Mouse (Mus musculus): Measurements from ENCODE around the gene Rnf8. TPM values are rescaled to one million over a fixed set of nuclear protein-coding genes. Genes with fewer than 3 reads are reported as not detected.

The Rnf8 gene
- polyA plus RNA-seq (2014; fragmentation: Nextera tagmentation; extraction: Ambion mirVana) = 76.0 and 86.7 TPM in 2 replicates

DNA sequence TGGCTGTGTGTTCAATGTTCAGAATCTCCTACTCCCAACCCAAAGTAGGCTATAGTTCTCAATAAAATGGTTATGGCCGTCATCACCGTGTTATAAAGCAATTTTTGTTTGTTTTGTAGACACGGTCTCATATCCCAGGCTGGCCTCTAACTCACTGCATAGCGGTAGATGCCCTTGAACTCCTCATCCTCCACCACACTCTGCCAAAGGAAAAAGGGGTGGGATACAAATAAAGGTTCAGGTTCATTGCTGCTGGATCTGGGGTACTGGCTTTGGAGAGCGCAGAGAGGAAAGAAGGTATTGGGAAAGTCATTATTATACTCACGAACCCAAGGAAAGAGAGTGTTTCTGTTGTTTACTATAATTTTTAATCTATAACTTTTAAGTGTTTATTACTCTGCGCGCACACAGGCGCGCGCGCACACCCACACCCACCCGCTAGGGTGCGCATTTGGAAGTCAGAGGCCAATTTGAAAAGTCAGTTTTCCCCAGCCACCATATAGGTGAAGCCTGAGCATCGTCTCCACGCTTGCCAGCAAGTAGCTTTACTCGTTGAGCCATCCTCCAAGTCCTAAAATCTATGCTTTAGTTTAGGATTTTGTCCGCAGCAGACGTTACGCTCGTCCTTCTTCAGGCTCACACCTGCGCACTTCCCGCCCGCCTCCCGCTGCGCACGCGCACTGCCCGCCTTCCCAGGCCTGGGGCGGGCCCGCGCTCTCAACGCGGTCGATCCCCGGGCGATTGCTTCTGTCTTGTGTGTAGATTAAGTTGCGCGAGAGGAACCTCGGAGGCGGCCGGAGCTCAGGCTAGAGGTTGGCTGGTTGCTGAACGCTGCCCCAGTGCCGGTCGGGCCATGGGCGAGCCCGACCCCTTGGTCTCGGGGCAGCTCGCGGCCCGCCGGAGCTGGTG lies at the start of gene Rnf8, which contains the start of gene Gm28043:
Rnf8 (plus strand) TSS at position 676 of the 909 bp plus-strand sequence.
Gm28043 (plus strand) TSS at position 762 of the 909 bp plus-strand sequence.
- Histone ChIP-seq H3K4me3 (ENCODE audit: low read depth, low read length) (peak within 1 kb of the TSS; percentile 94), H3K4me2 (ENCODE audit: low read length) (peak within 1 kb of the TSS; percentile 64), H3K9ac (ENCODE audit: low read length) (peak within 1 kb of the TSS; percentile 97), H3K27me3 (replicated peaks; ENCODE audit: control insufficient read depth, insufficient read depth, low read length) (no peaks in the 10 kb centered on the region), H3K36me3 (ENCODE audit: control insufficient read depth, insufficient read depth, low read length) (peaks cover 12% of the 10 kb centered on the region), H3K27ac (ENCODE audit: low read depth) (peak within 1 kb of the TSS; percentile 96), H3K4me1 (replicated peaks; ENCODE audit: control insufficient read depth, insufficient read depth, low read length) (peaks cover 16% of the 10 kb centered on the region), H3K9me3 (ENCODE audit: control insufficient read depth, low read length) (no peaks in the 10 kb centered on the region)
- under 1% methylated on average over 52 of the region's 52 CpGs for WGBS
- ATAC-seq (replicated peaks; ENCODE audit: low FRiP score, low TSS enrichment, low read depth) = peak; percentile 91
- peak; percentile 94 for DNase-seq (ENCODE audit: low spot score)

DNA sequence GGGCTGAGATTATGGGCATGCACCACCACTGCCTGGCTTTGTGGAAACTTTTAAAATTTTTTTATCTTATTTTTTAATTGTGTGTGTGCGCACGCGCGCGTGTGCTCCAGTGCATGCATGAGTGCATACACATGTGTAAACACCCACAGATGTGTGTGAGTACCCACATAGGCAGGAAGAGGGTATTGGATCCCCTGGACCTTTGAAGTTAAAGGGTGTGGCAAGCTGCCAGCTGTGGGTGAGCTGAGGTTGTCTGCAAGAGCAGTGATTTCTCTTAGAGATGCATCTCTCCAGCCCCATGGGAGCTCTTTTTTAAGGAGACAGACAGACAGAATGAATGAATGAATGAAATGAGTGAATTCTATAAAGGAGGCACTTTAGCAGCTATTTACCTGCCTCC lies 49.1 kb upstream of the Rnf8 start:
- WGBS = 98% methylated on average over 5 of the region's 5 CpGs
- ATAC-seq (replicated peaks; ENCODE audit: low FRiP score, low TSS enrichment, low read depth) = no peak
- no peaks in the 10 kb centered on the region for H3K4me1 ChIP-seq (replicated peaks; ENCODE audit: control insufficient read depth, insufficient read depth, low read length)
- H3K27ac ChIP-seq (ENCODE audit: low read depth) = no peak overlapping the region
- DNase-seq (ENCODE audit: low spot score) = no peak
- H3K36me3 ChIP-seq (ENCODE audit: control insufficient read depth, insufficient read depth, low read length) = peaks cover 27% of the 10 kb centered on the region
- no peaks in the 10 kb centered on the region for H3K9me3 ChIP-seq (ENCODE audit: control insufficient read depth, low read length)
- no peak overlapping the region for H3K4me3 ChIP-seq (ENCODE audit: low read depth, low read length)
- H3K4me2 ChIP-seq (ENCODE audit: low read length) = no peak overlapping the region
- no peak overlapping the region for H3K9ac ChIP-seq (ENCODE audit: low read length)
- no peaks in the 10 kb centered on the region for H3K27me3 ChIP-seq (replicated peaks; ENCODE audit: control insufficient read depth, insufficient read depth, low read length)

DNA sequence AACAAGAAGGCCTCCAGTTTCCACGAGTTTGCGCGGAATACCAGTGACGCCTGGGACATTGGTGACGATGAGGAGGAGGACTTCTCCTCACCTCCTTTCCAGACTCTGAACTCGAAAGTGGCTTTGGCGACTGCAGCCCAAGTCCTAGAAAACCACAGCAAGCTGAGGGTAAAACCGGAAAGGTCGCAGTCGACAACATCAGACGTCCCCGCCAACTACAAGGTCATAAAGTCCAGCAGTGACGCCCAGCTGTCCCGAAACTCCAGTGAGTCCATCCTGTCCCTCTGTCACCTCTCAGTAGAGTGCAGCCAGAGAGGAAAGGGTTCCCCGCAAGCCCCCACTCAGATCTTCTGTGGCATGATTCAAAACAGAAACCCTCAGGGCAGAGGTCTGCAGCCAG lies 46.2 kb upstream of the Rnf8 start:
- no peak overlapping the region for H3K4me2 ChIP-seq (ENCODE audit: low read length)
- ATAC-seq (replicated peaks; ENCODE audit: low FRiP score, low TSS enrichment, low read depth) (no peak), DNase-seq (ENCODE audit: low spot score) (no peak)
- no peak overlapping the region for H3K4me3 ChIP-seq (ENCODE audit: low read depth, low read length)
- no peaks in the 10 kb centered on the region for H3K9me3 ChIP-seq (ENCODE audit: control insufficient read depth, low read length)
- no peak overlapping the region for H3K27ac ChIP-seq (ENCODE audit: low read depth)
- no peaks in the 10 kb centered on the region for H3K4me1 ChIP-seq (replicated peaks; ENCODE audit: control insufficient read depth, insufficient read depth, low read length)
- no peak overlapping the region for H3K9ac ChIP-seq (ENCODE audit: low read length)
- no peaks in the 10 kb centered on the region for H3K27me3 ChIP-seq (replicated peaks; ENCODE audit: control insufficient read depth, insufficient read depth, low read length)
- 92% methylated on average over 15 of the region's 15 CpGs for WGBS
- H3K36me3 ChIP-seq (ENCODE audit: control insufficient read depth, insufficient read depth, low read length) = peaks cover 54% of the 10 kb centered on the region

DNA sequence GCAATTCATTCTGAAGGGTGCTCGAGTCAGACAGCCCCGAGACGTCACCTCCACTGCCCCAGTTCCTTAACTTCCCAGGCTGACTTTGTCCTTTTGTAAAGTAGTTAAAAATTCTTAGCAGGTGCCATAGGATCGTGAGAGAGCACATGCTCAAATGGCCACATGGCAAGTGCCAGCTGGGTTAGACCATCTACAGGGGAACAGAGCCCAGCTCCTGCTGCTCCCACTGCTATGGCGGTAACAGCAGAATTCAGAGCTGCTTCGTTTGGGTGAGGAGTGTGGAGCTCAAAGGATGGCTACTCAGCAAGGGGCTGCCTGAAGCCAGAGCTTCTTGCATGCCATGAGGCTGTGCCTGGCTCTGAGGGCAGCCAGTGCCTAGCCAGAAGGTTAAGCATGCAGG lies 44.8 kb upstream of the Rnf8 start:
- DNase-seq (ENCODE audit: low spot score) (no peak), ATAC-seq (replicated peaks; ENCODE audit: low FRiP score, low TSS enrichment, low read depth) (no peak)
- no peak overlapping the region for H3K4me3 ChIP-seq (ENCODE audit: low read depth, low read length)
- WGBS = 90% methylated on average over 6 of the region's 6 CpGs
- no peak overlapping the region for H3K4me2 ChIP-seq (ENCODE audit: low read length)
- H3K9me3 ChIP-seq (ENCODE audit: control insufficient read depth, low read length) = no peaks in the 10 kb centered on the region
- no peaks in the 10 kb centered on the region for H3K27me3 ChIP-seq (replicated peaks; ENCODE audit: control insufficient read depth, insufficient read depth, low read length)
- peaks cover 63% of the 10 kb centered on the region for H3K36me3 ChIP-seq (ENCODE audit: control insufficient read depth, insufficient read depth, low read length)
- no peak overlapping the region for H3K27ac ChIP-seq (ENCODE audit: low read depth)
- no peak overlapping the region for H3K9ac ChIP-seq (ENCODE audit: low read length)
- H3K4me1 ChIP-seq (replicated peaks; ENCODE audit: control insufficient read depth, insufficient read depth, low read length) = no peaks in the 10 kb centered on the region

DNA sequence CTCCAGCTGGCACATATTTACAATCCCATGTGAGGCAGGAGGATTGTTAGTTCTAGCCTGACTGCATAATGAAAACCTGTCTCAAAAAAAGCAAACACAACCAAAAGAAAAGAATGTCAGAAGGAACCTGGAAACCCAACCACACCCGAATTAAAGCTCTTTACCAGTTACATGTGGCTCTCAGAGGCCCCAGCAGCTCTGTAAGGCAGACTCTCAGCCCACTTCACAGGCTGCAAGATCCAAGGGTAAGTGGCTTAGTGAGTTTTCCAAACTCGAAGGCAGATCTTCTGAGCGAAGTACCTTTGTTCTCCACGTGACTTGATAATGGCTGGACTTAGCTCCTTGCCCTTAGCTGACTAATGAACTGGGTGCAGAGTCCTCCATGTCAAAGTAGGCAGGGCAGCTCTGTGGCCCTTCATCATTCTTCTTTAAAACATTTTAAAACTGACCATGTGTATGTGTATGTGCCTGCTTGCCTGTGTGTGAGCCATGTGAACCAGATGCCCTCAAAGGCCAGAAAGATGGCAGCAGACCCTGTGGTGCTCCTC lies 34.9 kb upstream of the Rnf8 start:
- no peak overlapping the region for H3K4me2 ChIP-seq (ENCODE audit: low read length)
- 86% methylated on average over 4 of the region's 4 CpGs for WGBS

DNA sequence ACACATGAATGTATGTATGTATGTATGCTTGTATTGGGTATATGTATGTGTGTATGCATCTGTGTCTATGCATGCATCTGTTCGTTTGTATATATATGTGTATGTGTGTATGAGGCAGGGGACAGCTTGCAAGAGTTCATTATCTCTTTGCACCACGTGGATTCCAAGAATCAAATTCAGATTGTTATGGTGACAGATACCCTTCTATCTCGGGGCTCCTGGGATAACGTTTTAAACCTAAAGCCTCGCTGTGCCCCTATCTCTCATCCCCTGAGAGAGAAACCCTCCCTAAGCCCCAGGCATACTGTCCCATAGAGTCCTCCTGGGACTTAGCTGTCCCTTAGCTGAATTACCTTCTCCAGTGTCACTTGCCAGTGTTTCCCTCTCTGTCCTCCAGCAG lies 31.0 kb upstream of the Rnf8 start:
- no peak overlapping the region for H3K4me2 ChIP-seq (ENCODE audit: low read length)
- H3K9me3 ChIP-seq (ENCODE audit: control insufficient read depth, low read length) = no peaks in the 10 kb centered on the region
- no peak overlapping the region for H3K27ac ChIP-seq (ENCODE audit: low read depth)
- DNase-seq (ENCODE audit: low spot score) = no peak
- H3K27me3 ChIP-seq (replicated peaks; ENCODE audit: control insufficient read depth, insufficient read depth, low read length) = no peaks in the 10 kb centered on the region
- no peak overlapping the region for H3K4me3 ChIP-seq (ENCODE audit: low read depth, low read length)
- no peak for ATAC-seq (replicated peaks; ENCODE audit: low FRiP score, low TSS enrichment, low read depth)
- H3K9ac ChIP-seq (ENCODE audit: low read length) = no peak overlapping the region
- no peaks in the 10 kb centered on the region for H3K4me1 ChIP-seq (replicated peaks; ENCODE audit: control insufficient read depth, insufficient read depth, low read length)
- H3K36me3 ChIP-seq (ENCODE audit: control insufficient read depth, insufficient read depth, low read length) = peaks cover 40% of the 10 kb centered on the region
- WGBS = 86% methylated on average over 5 of the region's 5 CpGs

More for the DNA sequence above, 34.9 kb upstream of the Rnf8 start:
- ATAC-seq (replicated peaks; ENCODE audit: low FRiP score, low TSS enrichment, low read depth) = no peak
- no peak for DNase-seq (ENCODE audit: low spot score)
- no peak overlapping the region for H3K9ac ChIP-seq (ENCODE audit: low read length)
- no peak overlapping the region for H3K27ac ChIP-seq (ENCODE audit: low read depth)
- H3K4me1 ChIP-seq (replicated peaks; ENCODE audit: control insufficient read depth, insufficient read depth, low read length) = no peaks in the 10 kb centered on the region
- no peaks in the 10 kb centered on the region for H3K9me3 ChIP-seq (ENCODE audit: control insufficient read depth, low read length)
- H3K4me3 ChIP-seq (ENCODE audit: low read depth, low read length) = no peak overlapping the region
- H3K27me3 ChIP-seq (replicated peaks; ENCODE audit: control insufficient read depth, insufficient read depth, low read length) = no peaks in the 10 kb centered on the region
- peaks cover 73% of the 10 kb centered on the region for H3K36me3 ChIP-seq (ENCODE audit: control insufficient read depth, insufficient read depth, low read length)

DNA sequence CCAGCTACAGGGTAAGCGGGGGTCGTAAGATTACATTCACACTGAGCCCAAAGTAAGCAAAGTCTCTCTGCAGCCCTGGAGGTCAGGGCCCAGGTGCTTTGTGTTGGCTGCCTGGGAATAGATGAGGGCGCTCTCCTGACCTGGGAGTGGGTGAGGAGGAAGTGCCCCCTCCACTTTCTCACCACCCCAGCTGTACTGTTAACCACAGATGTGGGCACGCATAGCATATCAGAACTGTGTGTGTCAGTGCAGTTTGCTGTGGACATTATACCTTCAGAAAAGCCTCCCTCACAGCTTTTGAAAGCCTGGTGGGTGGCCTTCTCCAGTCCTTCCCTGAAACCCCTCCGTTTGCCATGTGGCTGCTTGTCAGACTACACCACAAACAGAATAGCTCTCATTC lies 30.3 kb upstream of the Rnf8 start:
- H3K4me3 ChIP-seq (ENCODE audit: low read depth, low read length) = no peak overlapping the region
- H3K27me3 ChIP-seq (replicated peaks; ENCODE audit: control insufficient read depth, insufficient read depth, low read length) = no peaks in the 10 kb centered on the region
- H3K9ac ChIP-seq (ENCODE audit: low read length) = no peak overlapping the region
- H3K4me1 ChIP-seq (replicated peaks; ENCODE audit: control insufficient read depth, insufficient read depth, low read length) = 0 out of 2 replicates have a peak, but pooled peaks cover under 1% of the 10 kb centered on the region
- no peak overlapping the region for H3K4me2 ChIP-seq (ENCODE audit: low read length)
- no peaks in the 10 kb centered on the region for H3K9me3 ChIP-seq (ENCODE audit: control insufficient read depth, low read length)
- DNase-seq (ENCODE audit: low spot score) (no peak), ATAC-seq (replicated peaks; ENCODE audit: low FRiP score, low TSS enrichment, low read depth) (no peak)
- peaks cover 38% of the 10 kb centered on the region for H3K36me3 ChIP-seq (ENCODE audit: control insufficient read depth, insufficient read depth, low read length)
- 62% methylated on average over 5 of the region's 5 CpGs for WGBS
- no peak overlapping the region for H3K27ac ChIP-seq (ENCODE audit: low read depth)

DNA sequence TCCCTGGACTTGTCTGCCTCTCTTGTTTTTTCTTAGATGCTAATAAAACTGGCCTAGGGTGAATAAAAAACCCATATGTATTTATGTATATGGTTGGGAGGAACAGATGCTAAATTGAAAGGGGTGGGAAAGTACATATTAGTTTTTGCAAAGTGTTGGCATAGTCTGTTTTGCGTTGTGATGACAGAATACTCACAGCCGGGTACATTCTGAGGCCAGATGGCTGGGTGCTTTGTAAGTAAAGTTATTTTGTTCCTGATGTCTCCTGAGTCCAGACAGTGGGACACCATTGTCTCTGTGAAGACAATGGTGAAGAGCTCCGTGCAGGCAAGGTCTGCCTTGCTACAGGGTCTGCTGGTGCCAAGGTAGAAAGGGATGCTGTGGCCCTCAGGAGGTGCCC lies 29.9 kb upstream of the Rnf8 start:
- ATAC-seq (replicated peaks; ENCODE audit: low FRiP score, low TSS enrichment, low read depth) = no peak
- WGBS = 74% methylated on average over 3 of the region's 3 CpGs
- no peak for DNase-seq (ENCODE audit: low spot score)
- no peak overlapping the region for H3K9ac ChIP-seq (ENCODE audit: low read length)
- peaks cover 34% of the 10 kb centered on the region for H3K36me3 ChIP-seq (ENCODE audit: control insufficient read depth, insufficient read depth, low read length)
- peaks cover 3% of the 10 kb centered on the region; the same call in 1 of the 2 replicates for H3K4me1 ChIP-seq (replicated peaks; ENCODE audit: control insufficient read depth, insufficient read depth, low read length)
- H3K9me3 ChIP-seq (ENCODE audit: control insufficient read depth, low read length) = no peaks in the 10 kb centered on the region
- H3K4me2 ChIP-seq (ENCODE audit: low read length) = no peak overlapping the region
- no peak overlapping the region for H3K27ac ChIP-seq (ENCODE audit: low read depth)
- no peak overlapping the region for H3K4me3 ChIP-seq (ENCODE audit: low read depth, low read length)
- no peaks in the 10 kb centered on the region for H3K27me3 ChIP-seq (replicated peaks; ENCODE audit: control insufficient read depth, insufficient read depth, low read length)

Data from intestine, embryonic 14.5 days (tissue).